Mouse (Mus musculus) cerebellum, adult 2 months (tissue): ENCODE data around the gene Pnpla2. TPM values are rescaled to one million over a fixed set of nuclear protein-coding genes. Genes with fewer than 3 reads are reported as not detected.

Experiments used
- DNase-seq, 2 experiments: peaks; one replicate each; pipeline ENCODE4 v3.0.0; 2021
- H3K27ac ChIP-seq: fragments of 200-500 bp; 2 replicates; pipeline ENCODE4 v1.5.1; 2012; ENCODE audit warnings: low read length, control low read depth, inconsistent platforms; ENCODE audit not compliant: insufficient read depth
- H3K27me3 ChIP-seq: fragments of 200-500 bp; 2 replicates; pipeline ENCODE4 v1.6.1; 2012; ENCODE audit warnings: inconsistent platforms, mild to moderate bottlenecking, low read length, moderate library complexity; ENCODE audit not compliant: control insufficient read depth, insufficient read depth
- H3K4me1 ChIP-seq: fragments of 200-500 bp; 2 replicates; pipeline ENCODE4 v1.6.1; 2011; ENCODE audit warnings: low read length; ENCODE audit not compliant: control insufficient read depth, insufficient read depth
- H3K4me3 ChIP-seq: fragments of 200-500 bp; replicated peaks from 2 replicates; pipeline ENCODE3; 2011; ENCODE audit warnings: mild to moderate bottlenecking, low read depth, low read length, control low read depth; ENCODE audit not compliant: insufficient read depth
- CTCF ChIP-seq: fragments of 200-500 bp; IDR thresholded peaks from 2 replicates; pipeline ENCODE4 v1.5.1; 2011; ENCODE audit warnings: low read depth, mild to moderate bottlenecking, control low read depth, low read length, moderate library complexity, borderline replicate concordance; ENCODE audit not compliant: insufficient read depth
- POLR2A ChIP-seq: fragments of 200-500 bp; IDR thresholded peaks from 2 replicates; pipeline ENCODE4 v1.6.1; 2011; ENCODE audit warnings: low read length, control low read depth, borderline replicate concordance; ENCODE audit not compliant: insufficient read depth
- WGBS: fragments of 180-500 bp; shearing (Covaris S2); methylation state at CpG from one replicate; pipeline ENCODE4 v1.1.7; 2018; 5-methylcytosine and 5-hydroxymethylcytosine counted together
- polyA plus RNA-seq: library from polyadenylated mRNA; depleted of rRNA; stranded (reverse); fragments of >200 nt; gene quantifications from 2 replicates; pipeline ENCODE4 v1.2.3, GENCODE M21; 2012

The Pnpla2 gene
- polyA plus RNA-seq, 1 experiment = 46.8 TPM

DNA sequence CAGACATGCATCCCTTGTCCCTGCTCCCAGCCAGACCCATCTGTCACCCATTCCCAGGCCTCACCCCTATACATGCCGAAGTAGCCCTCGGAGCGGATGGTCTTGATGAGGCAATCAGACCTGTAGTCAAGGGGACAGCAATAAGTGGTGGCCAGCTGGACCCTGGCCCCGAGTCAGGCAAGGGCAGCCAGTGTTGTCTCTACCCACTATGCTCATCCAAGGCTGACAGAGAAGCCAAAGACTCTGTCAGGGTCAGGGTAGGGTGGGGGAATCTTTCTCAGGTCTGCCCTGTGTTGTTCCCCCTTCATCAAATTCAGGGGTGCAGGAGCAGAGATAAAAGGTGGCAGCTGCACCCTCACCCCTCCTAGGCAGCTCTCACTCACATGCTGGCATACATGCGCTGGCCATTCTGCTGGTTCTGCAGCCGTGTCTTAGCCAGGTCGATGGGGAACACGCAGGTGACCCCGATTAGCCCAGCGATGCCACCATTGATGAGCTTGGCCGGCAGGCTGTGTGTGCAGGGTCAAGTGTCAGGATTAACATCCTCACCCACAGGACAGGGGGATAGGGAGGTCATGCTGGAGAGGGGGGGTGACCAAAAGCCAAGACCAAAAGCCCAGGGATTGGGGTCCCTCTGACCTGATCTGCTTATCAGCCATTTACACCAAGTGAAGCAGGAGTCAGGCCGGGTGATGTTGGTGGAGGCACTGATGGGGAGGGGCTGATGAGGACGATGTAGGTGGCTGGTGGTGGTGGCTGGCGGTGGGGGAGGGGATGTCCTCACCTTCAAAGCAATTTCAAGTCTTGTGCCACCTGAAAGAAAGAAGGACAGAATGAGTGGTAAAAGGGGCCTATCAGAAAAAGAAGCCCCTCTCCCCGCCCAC is 21.2 kb upstream of the Pnpla2 start:
- H3K4me3 ChIP-seq = peak overlapping the region; percentile 84
- WGBS = 9% methylated on average over 15 of the region's 15 CpGs
- no peaks in the 10 kb centered on the region for H3K27me3 ChIP-seq
- H3K4me1 ChIP-seq = peaks cover 44% of the 10 kb centered on the region
- peak overlapping the region; percentile 98 for H3K27ac ChIP-seq
- DNase-seq = peak; percentile 65 to 70
- no peak for TF ChIP-seq CTCF
- TF ChIP-seq POLR2A = no peak

DNA sequence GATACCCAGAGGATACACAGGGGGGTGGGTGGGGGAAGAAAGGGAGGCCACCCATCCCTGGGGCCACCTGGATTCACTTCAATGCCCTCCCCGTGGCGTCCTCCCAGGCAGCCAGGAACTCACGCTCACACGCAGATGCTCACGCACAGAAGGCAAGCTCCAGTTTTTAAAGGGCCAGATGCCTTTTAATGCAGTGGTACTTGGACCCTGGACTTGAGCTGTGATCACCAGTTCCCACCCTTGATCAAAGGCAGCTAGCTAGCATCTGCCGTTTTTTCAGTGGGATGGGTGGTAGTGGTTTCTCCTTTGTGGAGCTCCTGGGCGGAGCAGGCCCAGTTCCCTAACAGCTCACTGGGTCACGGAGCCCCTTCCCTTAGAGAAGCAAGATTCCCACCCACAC is 20.5 kb upstream of the Pnpla2 start:
- Histone ChIP-seq H3K27me3 (no peaks in the 10 kb centered on the region), H3K27ac (peak overlapping the region; percentile 98), H3K4me3 (peak overlapping the region; percentile 84), H3K4me1 (peaks cover 50% of the 10 kb centered on the region)
- TF ChIP-seq CTCF (no peak), POLR2A (peak; percentile 57; the same call in 1 of the 2 replicates)
- DNase-seq = peak; percentile 86 to 90
- under 1% methylated on average over 8 of the region's 8 CpGs for WGBS

DNA sequence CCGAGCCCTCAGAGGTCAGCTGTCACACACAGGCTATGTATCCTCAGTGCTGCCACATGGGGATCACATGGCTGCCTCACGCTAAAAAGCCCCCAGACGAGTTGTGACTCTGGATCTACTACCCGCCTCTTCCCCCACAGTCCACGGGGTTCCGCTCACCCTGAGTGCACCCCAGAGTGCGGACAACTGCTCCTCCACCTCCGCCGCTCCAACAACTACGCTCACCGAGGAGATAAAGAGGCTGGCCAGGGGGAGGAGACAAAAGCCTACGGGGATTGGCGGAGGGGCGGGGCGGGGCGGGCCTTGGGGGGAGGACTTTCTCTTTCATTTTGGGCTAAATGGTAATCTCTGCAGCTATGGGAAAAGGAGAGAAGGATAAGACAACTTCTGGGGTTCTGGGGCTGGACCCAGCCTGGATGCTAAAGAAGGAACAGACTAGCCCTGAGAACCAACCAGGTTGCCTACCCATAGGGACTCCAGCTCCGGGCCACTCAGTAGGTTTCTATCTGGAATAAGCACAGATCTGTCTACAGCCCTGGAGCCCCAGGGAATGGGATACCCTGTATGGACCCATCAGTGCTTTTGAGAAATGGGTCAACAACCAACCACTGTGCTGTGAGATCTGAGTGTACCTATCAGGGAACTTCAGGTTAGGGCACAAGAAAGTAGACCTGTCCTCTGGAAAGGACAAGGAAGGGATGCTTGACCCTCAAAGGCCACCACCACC is 19.7 kb upstream of the Pnpla2 start:
- Histone ChIP-seq H3K27me3 (no peaks in the 10 kb centered on the region), H3K27ac (peak overlapping the region; percentile 98), H3K4me1 (peaks cover 45% of the 10 kb centered on the region), H3K4me3 (peak overlapping the region; percentile 84)
- TF ChIP-seq POLR2A (peak; percentile 96), CTCF (no peak)
- DNase-seq = peak; percentile 83 to 84
- 1% methylated on average over 17 of the region's 17 CpGs for WGBS

DNA sequence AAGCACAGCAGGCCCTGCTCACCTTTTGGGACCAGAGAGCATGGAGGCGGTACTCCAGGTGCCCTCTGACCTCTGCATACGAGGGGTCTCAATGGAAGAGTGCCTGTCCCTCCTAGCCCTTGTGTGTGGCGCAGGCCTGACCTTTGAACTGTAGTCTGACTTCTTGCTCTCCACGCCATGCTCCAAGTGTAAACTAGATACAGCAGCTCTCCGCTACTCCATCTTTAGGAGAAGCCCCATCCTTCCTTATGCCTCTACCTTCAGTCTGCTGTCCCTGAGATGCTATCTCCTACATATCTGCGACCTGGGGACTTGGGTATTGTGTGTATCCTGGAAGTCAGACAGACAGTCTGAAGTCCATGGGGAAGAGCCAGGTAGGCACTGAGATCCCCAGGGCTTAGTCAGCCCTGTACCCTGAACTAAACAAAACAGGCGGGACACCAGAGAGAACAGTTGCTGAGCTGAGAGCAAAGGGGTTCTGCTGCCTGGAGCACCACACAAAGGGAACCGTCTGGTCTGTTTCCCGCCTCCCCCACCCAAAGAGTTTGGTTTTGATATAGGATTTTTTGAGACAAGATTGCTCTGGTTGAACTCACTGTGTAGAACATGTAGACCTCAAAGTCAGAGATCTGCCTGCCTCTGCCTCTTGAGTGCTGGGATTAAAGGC is 19.0 kb upstream of the Pnpla2 start:
- peak in 1 of 2 experiments; percentile 39 for DNase-seq
- TF ChIP-seq CTCF = no peak
- TF ChIP-seq POLR2A = no peak
- no peaks in the 10 kb centered on the region for H3K27me3 ChIP-seq
- 72% methylated on average over 9 of the region's 9 CpGs for WGBS
- H3K4me3 ChIP-seq = peak overlapping the region; percentile 55
- H3K4me1 ChIP-seq = peaks cover 45% of the 10 kb centered on the region
- H3K27ac ChIP-seq = peak overlapping the region; percentile 75

DNA sequence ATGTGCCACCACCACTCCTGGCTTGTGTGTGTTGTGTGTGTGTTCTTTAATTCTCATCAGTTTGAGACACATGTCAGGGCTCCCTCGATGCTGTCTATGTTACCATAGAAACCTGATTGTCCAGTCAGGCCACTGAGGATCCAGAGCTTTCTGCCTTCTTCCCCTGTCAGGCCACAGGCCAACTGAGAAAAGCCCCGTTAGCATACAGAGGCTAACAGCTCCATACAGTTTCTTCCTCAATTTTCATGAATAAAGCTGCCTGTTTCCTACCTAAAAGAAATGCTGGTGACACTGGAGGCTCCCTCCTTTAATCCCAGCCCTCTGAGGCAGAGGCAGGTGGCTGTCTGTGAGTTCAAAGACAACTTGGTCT is 18.5 kb upstream of the Pnpla2 start:
- peak in 1 of 2 experiments; percentile 18 for DNase-seq
- H3K27ac ChIP-seq = no peak overlapping the region; the same call in 1 of the 2 replicates
- peak overlapping the region; percentile 98 for H3K4me3 ChIP-seq
- H3K4me1 ChIP-seq = peaks cover 40% of the 10 kb centered on the region
- H3K27me3 ChIP-seq = no peaks in the 10 kb centered on the region
- WGBS = 20% methylated on average over 2 of the region's 2 CpGs
- no peak for TF ChIP-seq POLR2A
- TF ChIP-seq CTCF = no peak

DNA sequence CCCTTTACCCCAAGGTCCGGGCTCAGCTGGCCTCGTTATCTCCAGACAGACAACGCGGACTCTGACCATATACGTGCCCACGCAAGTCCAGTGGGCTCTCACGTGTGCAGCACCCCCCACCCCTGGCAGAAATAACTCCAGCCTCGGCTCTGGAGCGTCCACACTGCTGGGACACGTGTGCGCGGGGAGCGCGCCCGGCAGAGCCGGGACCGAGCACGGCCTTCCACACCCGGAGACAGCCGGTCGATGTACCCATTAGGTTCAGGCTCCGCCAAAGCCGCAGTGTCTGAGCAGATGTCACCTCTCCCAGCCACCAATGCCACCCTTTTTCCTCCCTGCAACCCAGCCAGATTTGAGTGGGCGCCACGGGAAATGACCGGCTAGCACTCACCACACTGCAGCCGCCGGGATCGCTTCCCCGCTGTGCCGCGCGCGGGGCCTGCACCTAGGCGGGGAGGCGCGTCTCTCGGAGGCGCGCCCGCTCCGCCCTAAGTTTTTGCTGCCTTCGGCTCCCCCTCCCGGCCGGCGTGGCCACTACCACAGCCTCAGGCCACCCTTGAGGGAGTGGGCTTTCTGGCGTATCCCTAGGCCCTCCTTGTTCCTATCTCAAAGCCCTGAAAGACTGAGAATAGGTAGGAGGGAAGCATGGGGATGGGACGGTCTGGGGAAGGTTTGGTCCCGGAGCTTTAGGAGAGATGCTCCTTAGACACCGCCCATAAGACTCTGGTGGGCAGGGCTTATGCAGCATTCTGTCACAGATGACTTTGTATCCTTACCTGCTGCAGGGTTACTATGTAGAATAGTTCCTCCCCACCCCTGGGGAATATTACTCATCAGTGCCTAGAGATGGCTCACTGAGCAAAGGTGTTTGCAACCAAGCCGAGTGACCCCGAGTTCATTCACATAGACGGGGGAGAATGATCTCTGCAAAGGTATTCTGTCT is 17.5 kb upstream of the Pnpla2 start, which contains the start of gene Slc25a22:
Slc25a22 (minus strand) TSS at position 715 of the 943 bp plus-strand sequence.
- peaks cover 32% of the 10 kb centered on the region for H3K4me1 ChIP-seq
- H3K27me3 ChIP-seq = no peaks in the 10 kb centered on the region
- peak within 1 kb of the TSS; percentile 98 for H3K4me3 ChIP-seq
- WGBS = 4% methylated on average over 53 of the region's 53 CpGs
- peak; percentile 87 to 92 for DNase-seq
- TF ChIP-seq POLR2A (peak; percentile 74; the same call in 1 of the 2 replicates), CTCF (peak; percentile 61; the same call in 1 of the 2 replicates)
- peak within 1 kb of the TSS; percentile 99 for H3K27ac ChIP-seq
